Mouse (Mus musculus) embryonic facial prominence, embryonic 11.5 days (tissue): Measurements from ENCODE around the gene Olfr1413. TPM values are rescaled to one million over a fixed set of nuclear protein-coding genes. Genes with fewer than 3 reads are reported as not detected.

Experiments used
- ATAC-seq: fragments of 200-750 bp; cut with Nextera tagmentation; replicated peaks from 2 replicates; pipeline ENCODE4 v1.8.0; 2017; ENCODE audit warnings: low read depth; ENCODE audit not compliant: insufficient number of reproducible peaks, low FRiP score, low TSS enrichment
- DNase-seq: peaks from one replicate; pipeline ENCODE4 v3.0.0-alpha.2; 2015; ENCODE audit warnings: low spot score
- H3K27ac ChIP-seq: fragments of 300-500 bp; sonication (generic); replicated peaks from 2 replicates; pipeline ENCODE4 v1.5.1; 2014; ENCODE audit warnings: mild to moderate bottlenecking, low read depth, low read length, control low read depth
- H3K27me3 ChIP-seq: fragments of 300-500 bp; sonication (generic); 2 replicates; pipeline ENCODE4 v1.6.1; 2014; ENCODE audit warnings: mild to moderate bottlenecking, low read length, moderate library complexity, mixed read lengths; ENCODE audit not compliant: control insufficient read depth, insufficient read depth
- H3K36me3 ChIP-seq: fragments of 300-500 bp; sonication (generic); replicated peaks from 2 replicates; pipeline ENCODE4 v1.6.1; 2014; ENCODE audit warnings: low read depth, mild to moderate bottlenecking, low read length, moderate library complexity, mixed read lengths; ENCODE audit not compliant: control insufficient read depth, insufficient read depth
- H3K4me1 ChIP-seq: fragments of 300-500 bp; sonication (generic); 2 replicates; pipeline ENCODE4 v1.6.1; 2014; ENCODE audit warnings: low read length, mixed read lengths; ENCODE audit not compliant: control insufficient read depth, insufficient read depth
- H3K4me2 ChIP-seq: fragments of 300-500 bp; sonication (generic); 2 replicates; pipeline ENCODE4 v1.6.1; 2014; ENCODE audit warnings: low read depth, mild to moderate bottlenecking, control low read depth, low read length, moderate library complexity
- H3K4me3 ChIP-seq: fragments of 300-500 bp; sonication (generic); 2 replicates; pipeline ENCODE4 v1.5.1; 2014; ENCODE audit warnings: low read depth, low read length, control low read depth
- H3K9ac ChIP-seq: fragments of 300-500 bp; sonication (generic); replicated peaks from 2 replicates; pipeline ENCODE4 v1.6.1; 2014; ENCODE audit warnings: mild to moderate bottlenecking, control low read depth, low read length
- H3K9me3 ChIP-seq: fragments of 300-500 bp; sonication (generic); replicated peaks from 2 replicates; pipeline ENCODE4 v1.6.1; 2016; ENCODE audit warnings: mild to moderate bottlenecking, low read length, inconsistent platforms, mixed read lengths; ENCODE audit not compliant: control insufficient read depth
- WGBS: fragments of 180-500 bp; shearing (Covaris S2); extraction: QIAGEN DNeasy Blood & Tissue Kit; methylation state at CpG from one replicate; pipeline ENCODE4 v1.1.7; 2014; 5-methylcytosine and 5-hydroxymethylcytosine counted together
- polyA plus RNA-seq: library from polyadenylated mRNA; unstranded; fragments of >200 nt; fragmentation: Nextera tagmentation; extraction: Ambion mirVana; gene quantifications from 2 replicates; pipeline ENCODE4 v1.2.1, GENCODE M21; 2014

The Olfr1413 gene
- polyA plus RNA-seq, 1 experiment from 2014 or later: not detected

DNA sequence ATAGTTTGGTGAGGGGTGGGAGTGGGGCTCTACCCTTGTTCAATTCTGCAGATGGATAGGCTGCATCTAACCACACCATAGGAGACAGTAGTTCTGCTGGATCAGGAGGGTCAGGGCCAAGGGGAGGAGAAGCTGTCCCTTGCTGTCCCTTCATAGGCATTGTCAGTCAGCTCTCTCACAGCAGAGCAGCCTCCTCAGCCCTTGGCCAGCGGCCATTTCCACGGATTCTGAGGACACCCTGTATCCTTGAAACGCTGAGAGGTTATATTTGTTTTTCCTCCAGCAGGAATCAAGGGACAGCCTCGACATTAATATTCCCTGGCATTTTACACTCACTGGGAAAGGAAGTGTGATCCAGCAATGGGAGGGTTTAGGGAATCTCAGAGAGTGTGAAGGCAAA lies 47.2 kb downstream of the Olfr1413 start:
- no peak overlapping the region for H3K9ac ChIP-seq
- DNase-seq: no peak
- H3K27ac ChIP-seq: no peak overlapping the region
- H3K27me3 ChIP-seq: no peaks in the 10 kb centered on the region
- H3K4me2 ChIP-seq: no peak overlapping the region
- no peaks in the 10 kb centered on the region for H3K9me3 ChIP-seq
- no peak for ATAC-seq
- no peaks in the 10 kb centered on the region for H3K4me1 ChIP-seq
- WGBS: 81% methylated on average over 4 of the region's 4 CpGs
- no peak overlapping the region for H3K4me3 ChIP-seq
- no peaks in the 10 kb centered on the region for H3K36me3 ChIP-seq

Other genes with a start within 250 kb of the Olfr1413 start
- 275 and 332 TPM in 2 replicates for gene Ndufa10, start 97.5 kb upstream of the Olfr1413 start, polyA plus RNA-seq
- not detected in 2 replicates for gene Olfr1416, start 86.2 kb upstream of the Olfr1413 start, polyA plus RNA-seq
- gene Olfr1415, start 75.2 kb upstream of the Olfr1413 start, polyA plus RNA-seq: not detected in 2 replicates
- gene Olfr1414, start 52.7 kb upstream of the Olfr1413 start, polyA plus RNA-seq: 0.22 TPM in 1 of 2 replicates, not detected in the other
- gene Olfr1412, start 14.5 kb downstream of the Olfr1413 start, polyA plus RNA-seq: not detected in 2 replicates
- gene Olfr1411, start 23.1 kb downstream of the Olfr1413 start, polyA plus RNA-seq: not detected in 2 replicates
- gene Olfr1410, start 34.5 kb downstream of the Olfr1413 start, polyA plus RNA-seq: not detected in 2 replicates
- gene Olfr12, start 46.5 kb downstream of the Olfr1413 start, polyA plus RNA-seq: 0.11 TPM in 1 of 2 replicates, not detected in the other
- gene Cops9, start 70.7 kb downstream of the Olfr1413 start, polyA plus RNA-seq: 307 and 343 TPM in 2 replicates
- 0.25 TPM in 1 of 2 replicates, not detected in the other for gene Otos, start 77.5 kb downstream of the Olfr1413 start, polyA plus RNA-seq